Mouse (Mus musculus) bone marrow, adult 2 months (tissue): Measurements from ENCODE around the gene Rspry1.

ENCODE experiments used
- CTCF ChIP-seq: fragments of 200-500 bp; IDR thresholded peaks from 2 replicates; pipeline ENCODE4 v1.5.1; 2011; ENCODE audit warnings: low read length, control low read depth; ENCODE audit not compliant: control insufficient read depth, insufficient read depth
- POLR2A ChIP-seq: fragments of 200-500 bp; IDR thresholded peaks from 2 replicates; pipeline ENCODE4 v1.6.1; 2011; ENCODE audit warnings: low read depth, mild to moderate bottlenecking, control low read depth, low read length, borderline replicate concordance; ENCODE audit not compliant: control insufficient read depth

DNA sequence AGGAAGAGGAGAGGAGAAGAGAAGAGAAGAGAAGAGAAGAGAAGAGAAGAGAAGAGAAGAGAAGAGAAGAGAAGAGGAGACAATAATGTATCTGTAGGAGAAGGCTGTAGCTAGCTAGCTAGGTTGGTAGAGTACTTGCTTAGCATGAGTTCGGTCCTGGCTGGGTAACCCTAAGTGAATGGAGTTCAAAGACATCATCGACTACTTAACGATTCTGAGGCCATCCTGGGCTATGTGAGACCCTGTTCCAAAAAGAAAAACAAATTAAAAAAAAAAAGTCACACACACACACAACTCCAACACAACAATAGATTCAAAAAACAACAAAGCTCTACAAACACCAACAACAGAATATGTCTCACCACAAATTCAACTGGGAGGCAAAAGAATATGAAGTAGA lies 100.4 kb downstream of the Rspry1 start:
- TF ChIP-seq POLR2A: no peak
- no peak for TF ChIP-seq CTCF
